Mouse (Mus musculus): ENCODE results near the gene Asxl1.

- TF ChIP-seq POLR2A (IDR thresholded peaks at IDR 0.05; ENCODE audit: borderline replicate concordance, extremely low read depth, low read depth, low read length) (no peak), CTCF (IDR thresholded peaks at IDR 0.05; ENCODE audit: insufficient read depth, low read length) (no peak)
These were observed 3.5 kb upstream of the Asxl1 start for GRCm38 (mm10) chr2:153342166-153342565.
